Mouse (Mus musculus): ENCODE measurements around the gene Slc22a13. TPM values are rescaled to one million over a fixed set of nuclear protein-coding genes. Genes with fewer than 3 reads are reported as not detected.

Slc22a13 gene
- polyA plus RNA-seq (2017; shearing (Covaris generic)): 0.63 TPM

GRCm38 (mm10) chr9:119208998-119209397, at the start of gene Slc22a13:
Slc22a13 (minus strand) TSS chr9:119209098.

GRCm38 (mm10) chr9:119158861-119159260, 50.0 kb downstream of the Slc22a13 start, which contains the start of gene Gm47289:
Gm47289 (plus strand) TSS chr9:119159161.

DNA sequence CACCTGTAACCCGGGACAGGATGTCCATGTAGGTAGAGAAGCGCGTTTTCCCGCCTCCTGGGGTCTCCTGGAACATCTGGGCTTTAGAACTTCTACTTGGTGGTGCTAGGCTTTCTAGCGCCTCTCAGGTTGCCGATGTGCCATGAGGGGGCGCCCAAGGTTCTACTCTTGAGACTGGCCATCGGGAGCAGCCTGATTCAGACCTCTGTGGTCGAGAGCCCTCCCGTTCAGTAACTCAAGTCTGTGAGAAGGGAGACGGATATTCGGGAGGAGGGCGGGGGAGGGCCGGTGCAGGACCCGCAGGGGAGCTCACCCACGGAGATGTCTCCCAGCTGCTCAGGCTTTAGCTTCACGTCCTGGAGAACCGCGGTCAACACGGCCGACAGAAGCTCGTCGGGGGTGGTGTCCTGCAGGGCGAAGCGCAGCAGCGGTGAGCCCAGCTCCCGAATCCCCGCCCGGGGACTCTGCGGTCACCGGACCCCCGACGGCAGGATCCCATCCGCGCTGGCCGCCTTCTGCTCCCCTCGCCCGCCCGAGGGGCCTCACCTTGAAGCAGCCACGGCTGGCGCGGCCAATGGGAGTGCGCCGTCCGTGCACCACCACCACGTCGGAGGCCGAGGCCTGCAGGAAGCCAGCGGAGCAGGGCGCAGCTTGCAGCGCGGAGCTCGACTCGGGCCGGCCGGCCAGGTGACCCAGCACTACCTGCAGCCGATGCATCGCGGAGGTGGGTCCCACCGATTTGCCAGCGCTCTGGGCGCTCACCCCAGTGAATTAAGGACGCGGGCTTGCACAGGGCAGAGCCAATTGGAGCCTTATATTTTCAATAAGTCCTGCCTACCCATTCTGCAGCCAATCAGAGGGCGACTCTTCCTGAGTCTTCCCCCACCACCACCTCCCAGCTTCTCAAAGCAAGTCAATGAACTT, 52.4 kb downstream of the Slc22a13 start, which contains the start of gene Acaa1b:
Acaa1b (minus strand) TSS at position 816 of the 924 bp plus-strand sequence.

Other genes starting within 250 kb of the Slc22a13 start
- not detected for gene Vill, start 156.3 kb downstream of the Slc22a13 start, polyA plus RNA-seq (2017; shearing (Covaris generic))
- 4.6 TPM for gene Plcd1, start 115.6 kb downstream of the Slc22a13 start, polyA plus RNA-seq (2017; shearing (Covaris generic))
- gene Dlec1, start 106.6 kb downstream of the Slc22a13 start, polyA plus RNA-seq (2017; shearing (Covaris generic)): 0.98 TPM
- gene Acaa1b, start 52.0 kb downstream of the Slc22a13 start, polyA plus RNA-seq (2017; shearing (Covaris generic)): 0.54 TPM
- not detected for gene Gm47289, start 49.9 kb downstream of the Slc22a13 start, polyA plus RNA-seq (2017; shearing (Covaris generic))
- 37.2 TPM for gene Oxsr1, start 113.3 kb upstream of the Slc22a13 start, polyA plus RNA-seq (2017; shearing (Covaris generic))
- 82.9 TPM for gene Acaa1a, start 130.6 kb upstream of the Slc22a13 start, polyA plus RNA-seq (2017; shearing (Covaris generic))
- 61.7 TPM for gene Myd88, start 132.3 kb upstream of the Slc22a13 start, polyA plus RNA-seq (2017; shearing (Covaris generic))
- gene Xylb, start 148.3 kb upstream of the Slc22a13 start, polyA plus RNA-seq (2017; shearing (Covaris generic)): not detected
- not detected for gene Slc22a14, start 156.5 kb upstream of the Slc22a13 start, polyA plus RNA-seq (2017; shearing (Covaris generic))
- not detected for gene Acvr2b, start 193.0 kb upstream of the Slc22a13 start, polyA plus RNA-seq (2017; shearing (Covaris generic))
- 2.7 TPM for gene Exog, start 235.8 kb upstream of the Slc22a13 start, polyA plus RNA-seq (2017; shearing (Covaris generic))